Mouse (Mus musculus): ENCODE measurements around the gene Dalrd3. TPM values are rescaled to one million over a fixed set of nuclear protein-coding genes. Genes with fewer than 3 reads are reported as not detected.

Dalrd3 gene
- polyA plus RNA-seq, 1 experiment: 183 TPM

DNA sequence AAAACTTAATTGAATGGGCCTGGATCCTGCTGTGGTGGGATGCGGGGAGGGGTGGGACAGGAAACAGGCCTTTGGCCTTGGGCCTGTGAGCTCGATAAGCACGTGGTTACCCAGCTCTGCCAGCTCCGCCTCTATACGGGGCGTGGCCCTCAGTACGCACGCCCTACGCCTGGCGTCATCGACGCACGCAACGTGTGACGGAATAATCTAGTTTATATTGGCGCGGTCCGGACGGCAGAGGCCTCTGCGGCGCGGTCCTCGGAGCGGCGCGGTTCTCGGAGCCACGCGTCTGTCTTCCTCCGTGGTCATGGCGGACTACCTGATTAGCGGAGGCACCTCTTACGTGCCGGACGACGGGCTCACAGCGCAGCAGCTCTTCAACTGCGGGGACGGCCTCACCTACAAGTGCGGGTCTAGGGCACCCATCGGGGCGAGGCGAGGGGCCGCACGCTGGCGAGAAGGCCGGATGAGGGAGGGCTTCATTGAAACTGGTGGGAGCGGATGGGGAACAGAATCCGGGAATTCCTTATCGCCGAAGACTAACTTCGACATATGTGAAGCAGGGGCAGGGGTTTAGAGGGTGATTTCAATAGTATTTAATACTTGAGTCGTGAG is 9.4 kb upstream of the Dalrd3 start, which contains the start of gene Impdh2:
TSS of gene Impdh2 (plus strand) at position 60 of the 615 bp plus-strand sequence.
- under 1% methylated on average over 53 of the region's 53 CpGs for WGBS
- Histone ChIP-seq H3K4me1 (ENCODE audit: control insufficient read depth, insufficient read depth, low read length) (peaks cover 2% of the 10 kb centered on the region; the same call in 1 of the 2 replicates), H3K4me3 (replicated peaks; ENCODE audit: extremely low read depth, low read depth, low read length) (peak within 1 kb of the TSS; percentile 78)
- TF ChIP-seq CTCF (IDR thresholded peaks at IDR 0.05; ENCODE audit: insufficient read depth, low read length) (no peak), POLR2A (IDR thresholded peaks at IDR 0.05; ENCODE audit: borderline replicate concordance, extremely low read depth, low read depth, low read length) (peak; percentile 89; the same call in 1 of the 2 replicates)
- peak; percentile 95 for DNase-seq

DNA sequence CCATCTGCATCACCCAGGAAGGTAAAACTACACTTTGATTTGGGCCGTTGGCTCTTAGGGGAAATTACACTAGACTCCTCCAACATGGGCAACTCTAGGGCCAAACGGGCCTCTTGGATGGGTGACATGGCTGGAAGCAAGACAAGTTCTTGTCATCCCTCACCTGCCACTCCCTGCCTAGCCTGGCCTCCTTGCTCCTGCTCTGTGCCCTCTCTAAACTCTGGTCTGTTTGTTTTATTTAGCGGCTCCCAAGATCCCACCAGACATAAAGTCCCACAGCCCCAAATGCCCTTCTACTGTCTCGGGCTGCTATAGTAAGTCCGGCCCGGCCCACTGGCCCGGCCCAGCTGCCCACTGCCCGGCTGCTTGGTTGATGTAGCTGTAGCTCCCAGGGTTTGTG is 6.0 kb upstream of the Dalrd3 start:
- WGBS: 86% methylated on average over 8 of the region's 8 CpGs
- TF ChIP-seq POLR2A (IDR thresholded peaks at IDR 0.05; ENCODE audit: borderline replicate concordance, extremely low read depth, low read depth, low read length) (no peak), CTCF (IDR thresholded peaks at IDR 0.05; ENCODE audit: insufficient read depth, low read length) (no peak)
- Histone ChIP-seq H3K4me3 (replicated peaks; ENCODE audit: extremely low read depth, low read depth, low read length) (no peak overlapping the region), H3K4me1 (ENCODE audit: control insufficient read depth, insufficient read depth, low read length) (peaks cover 6% of the 10 kb centered on the region; the same call in 1 of the 2 replicates)
- no peak for DNase-seq

DNA sequence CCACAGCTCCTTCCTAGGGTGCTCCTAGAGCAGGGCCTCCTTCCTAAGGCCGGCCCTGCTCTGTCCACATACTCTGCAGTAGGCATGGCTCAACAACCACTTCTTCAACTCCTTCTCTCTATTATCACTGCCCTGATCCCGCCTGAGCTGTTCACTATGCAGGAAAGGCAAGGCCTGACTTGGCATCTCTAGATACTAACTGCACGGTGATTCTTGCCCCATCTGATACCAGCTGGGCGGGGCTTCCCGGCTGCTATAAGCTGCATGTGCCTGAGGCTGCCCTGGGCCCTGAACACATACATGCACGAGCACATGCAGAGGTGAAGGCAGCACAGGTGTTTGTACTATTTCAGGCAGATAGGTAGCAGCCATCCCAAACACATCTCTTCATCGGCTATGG is 5.6 kb upstream of the Dalrd3 start:
- H3K4me1 ChIP-seq (ENCODE audit: control insufficient read depth, insufficient read depth, low read length): peaks cover 6% of the 10 kb centered on the region; the same call in 1 of the 2 replicates
- no peak for DNase-seq
- 69% methylated on average over 7 of the region's 7 CpGs for WGBS
- H3K4me3 ChIP-seq (replicated peaks; ENCODE audit: extremely low read depth, low read depth, low read length): no peak overlapping the region
- TF ChIP-seq POLR2A (IDR thresholded peaks at IDR 0.05; ENCODE audit: borderline replicate concordance, extremely low read depth, low read depth, low read length): no peak
- TF ChIP-seq CTCF (IDR thresholded peaks at IDR 0.05; ENCODE audit: insufficient read depth, low read length): no peak

DNA sequence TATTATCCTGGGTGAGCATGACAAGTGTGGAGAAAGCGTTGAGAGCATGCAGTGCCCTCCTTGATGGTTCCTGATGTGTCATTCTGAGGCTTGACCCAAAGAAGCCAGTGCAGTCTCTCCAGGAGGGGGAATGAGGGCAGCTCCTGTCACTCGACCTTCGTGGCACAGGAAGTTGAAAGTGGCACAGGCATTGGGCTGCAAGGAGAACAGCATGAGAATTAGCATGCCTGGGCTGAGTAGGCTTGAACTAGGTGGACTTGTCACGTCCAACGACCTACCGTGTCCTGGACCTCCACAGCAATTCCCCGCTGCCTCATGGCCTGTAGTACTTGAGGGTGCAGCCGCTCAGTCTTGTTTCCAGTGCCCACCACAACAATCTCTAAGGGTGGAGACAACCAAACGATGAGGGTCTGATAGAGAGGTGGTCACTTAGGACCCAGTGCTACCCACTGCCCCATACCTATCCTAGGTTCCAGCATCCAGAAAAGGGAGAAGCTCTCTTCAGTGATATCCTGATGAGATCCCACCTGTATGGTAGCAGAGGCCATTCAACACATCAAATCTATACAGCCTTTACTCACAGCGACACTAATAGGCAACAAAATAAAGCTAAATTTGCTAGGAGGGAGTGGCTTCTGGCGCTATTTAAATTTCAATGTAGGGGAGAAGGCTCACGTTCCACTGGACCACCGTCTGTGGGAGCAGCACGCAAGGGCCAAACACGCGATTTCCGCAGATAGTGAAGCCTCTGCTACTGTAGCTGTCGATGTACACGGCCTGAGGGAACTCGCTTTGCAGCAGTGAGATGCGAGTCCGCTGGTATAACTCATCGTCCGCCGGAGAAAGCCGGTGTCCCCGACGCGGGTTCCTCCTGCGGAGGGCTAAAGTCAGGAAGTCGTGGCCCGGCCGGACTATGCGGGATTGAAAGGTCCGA is 3.5 kb upstream of the Dalrd3 start:
- Histone ChIP-seq H3K4me3 (replicated peaks; ENCODE audit: extremely low read depth, low read depth, low read length) (peak overlapping the region; percentile 97), H3K4me1 (ENCODE audit: control insufficient read depth, insufficient read depth, low read length) (peaks cover 6% of the 10 kb centered on the region; the same call in 1 of the 2 replicates)
- 10% methylated on average over 35 of the region's 35 CpGs for WGBS
- DNase-seq: no peak
- TF ChIP-seq POLR2A (IDR thresholded peaks at IDR 0.05; ENCODE audit: borderline replicate concordance, extremely low read depth, low read depth, low read length) (no peak), CTCF (IDR thresholded peaks at IDR 0.05; ENCODE audit: insufficient read depth, low read length) (no peak)

DNA sequence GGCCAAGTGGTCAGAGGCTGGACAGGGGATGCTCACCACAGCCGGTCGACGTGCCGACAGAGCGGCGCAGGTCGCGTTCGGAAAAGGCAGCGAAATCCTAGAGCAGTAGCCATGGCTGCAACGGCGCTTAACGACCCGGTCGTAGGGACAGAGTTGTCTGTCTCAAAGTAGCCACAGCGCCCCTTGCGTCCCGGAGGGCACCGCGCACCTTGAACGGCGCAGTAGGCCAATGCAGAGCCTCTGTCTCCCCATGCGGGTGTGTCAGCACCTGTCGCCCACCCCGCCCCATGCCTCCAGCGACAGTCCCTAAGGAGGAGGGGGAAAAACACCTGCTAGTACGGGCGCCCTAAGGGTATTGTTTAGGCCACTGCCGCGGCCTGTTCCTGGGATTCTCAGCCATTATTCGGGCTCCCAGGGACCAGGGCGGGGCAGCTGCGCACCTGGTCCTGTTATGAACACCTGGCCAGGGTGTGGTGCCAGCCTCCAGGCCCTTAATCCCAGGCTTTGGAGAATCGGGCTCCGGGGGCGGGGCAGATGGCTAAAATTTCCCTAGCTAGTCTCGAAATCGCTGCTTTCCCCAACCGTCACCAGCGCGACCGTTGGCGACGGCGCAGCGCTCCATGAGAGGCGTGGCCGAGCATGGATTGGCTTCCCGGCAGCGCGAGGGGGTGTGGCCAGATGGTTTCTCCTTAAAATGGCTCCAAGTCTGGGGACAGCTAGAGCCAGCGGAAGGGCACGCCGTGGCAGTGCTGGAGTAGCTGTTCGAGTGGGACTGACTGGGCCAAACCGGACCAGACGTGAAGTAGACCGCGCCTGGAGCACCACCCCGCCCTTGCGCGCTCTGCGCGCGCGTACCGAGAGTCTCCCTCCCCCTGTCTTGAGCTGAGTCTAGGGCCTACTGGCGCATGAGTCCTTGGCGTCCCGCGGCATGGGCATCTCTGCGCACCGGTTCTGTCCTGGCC is 2.6 kb upstream of the Dalrd3 start, which contains the start of gene Ndufaf3:
TSS of gene Ndufaf3 (minus strand) at position 620 of the 962 bp plus-strand sequence.
- TF ChIP-seq POLR2A (IDR thresholded peaks at IDR 0.05; ENCODE audit: borderline replicate concordance, extremely low read depth, low read depth, low read length): peak; percentile 98
- TF ChIP-seq CTCF (IDR thresholded peaks at IDR 0.05; ENCODE audit: insufficient read depth, low read length): peak; percentile 88
- under 1% methylated on average over 73 of the region's 73 CpGs for WGBS
- 0 out of 2 replicates have a peak, but pooled peaks cover 4% of the 10 kb centered on the region for H3K4me1 ChIP-seq (ENCODE audit: control insufficient read depth, insufficient read depth, low read length)

DNA sequence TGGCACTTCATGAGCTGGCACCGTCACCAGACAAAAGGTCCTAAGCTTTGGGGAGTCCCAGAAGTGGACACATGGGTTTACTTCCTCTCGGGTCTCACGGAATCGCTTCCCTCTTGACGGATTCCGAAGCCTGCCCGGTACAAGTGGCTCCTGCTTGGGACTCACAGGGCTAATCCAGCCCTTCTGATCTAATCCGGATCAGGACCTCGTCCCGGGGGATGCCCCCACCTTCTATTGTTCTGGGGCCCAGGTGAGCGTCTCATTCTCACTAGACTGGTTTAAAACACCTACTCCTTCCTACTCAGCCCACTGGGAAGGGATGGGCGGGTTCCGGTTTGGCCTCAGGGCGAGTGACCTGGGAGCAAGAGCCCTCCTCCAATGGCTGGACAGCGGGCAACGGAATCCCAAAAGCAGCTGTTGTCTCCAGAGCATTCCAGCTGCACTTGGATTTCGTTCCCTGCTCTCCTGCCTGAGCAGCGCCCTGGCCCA is 1.7 kb upstream of the Dalrd3 start:
- 11% methylated on average over 18 of the region's 18 CpGs for WGBS
- TF ChIP-seq POLR2A (IDR thresholded peaks at IDR 0.05; ENCODE audit: borderline replicate concordance, extremely low read depth, low read depth, low read length) (no peak), CTCF (IDR thresholded peaks at IDR 0.05; ENCODE audit: insufficient read depth, low read length) (no peak)
- DNase-seq: no peak
- peak overlapping the region; percentile 97 for H3K4me3 ChIP-seq (replicated peaks; ENCODE audit: extremely low read depth, low read depth, low read length)
- H3K4me1 ChIP-seq (ENCODE audit: control insufficient read depth, insufficient read depth, low read length): 0 out of 2 replicates have a peak, but pooled peaks cover 4% of the 10 kb centered on the region

More for the DNA sequence above, 2.6 kb upstream of the Dalrd3 start, which contains the start of gene Ndufaf3:
- DNase-seq: peak; percentile 95
- peak within 1 kb of the TSS; percentile 97 for H3K4me3 ChIP-seq (replicated peaks; ENCODE audit: extremely low read depth, low read depth, low read length)

DNA sequence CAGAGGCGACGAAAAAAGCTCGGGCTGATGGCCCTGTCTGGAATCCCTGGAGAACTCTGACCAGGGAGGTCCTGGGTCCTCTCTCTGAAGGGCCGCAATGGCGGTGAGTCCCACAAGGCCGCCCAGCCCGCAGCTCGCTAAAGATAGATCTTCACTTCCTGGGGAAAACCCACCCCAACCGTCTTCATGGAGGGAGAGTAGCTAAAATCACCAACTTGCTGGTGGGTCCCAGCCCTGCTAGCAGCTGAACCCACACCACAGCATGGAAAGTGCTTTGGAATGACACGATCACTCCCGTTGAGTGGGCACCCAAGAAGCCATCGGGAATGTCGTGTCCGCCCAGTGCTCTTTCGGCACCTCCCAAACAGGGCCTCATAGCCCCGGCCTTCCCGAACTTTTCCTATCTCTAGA is 1.2 kb upstream of the Dalrd3 start:
- 0 out of 2 replicates have a peak, but pooled peaks cover 4% of the 10 kb centered on the region for H3K4me1 ChIP-seq (ENCODE audit: control insufficient read depth, insufficient read depth, low read length)
- no peak for DNase-seq
- TF ChIP-seq POLR2A (IDR thresholded peaks at IDR 0.05; ENCODE audit: borderline replicate concordance, extremely low read depth, low read depth, low read length) (no peak), CTCF (IDR thresholded peaks at IDR 0.05; ENCODE audit: insufficient read depth, low read length) (no peak)
- 66% methylated on average over 17 of the region's 17 CpGs for WGBS
- H3K4me3 ChIP-seq (replicated peaks; ENCODE audit: extremely low read depth, low read depth, low read length): no peak overlapping the region

DNA sequence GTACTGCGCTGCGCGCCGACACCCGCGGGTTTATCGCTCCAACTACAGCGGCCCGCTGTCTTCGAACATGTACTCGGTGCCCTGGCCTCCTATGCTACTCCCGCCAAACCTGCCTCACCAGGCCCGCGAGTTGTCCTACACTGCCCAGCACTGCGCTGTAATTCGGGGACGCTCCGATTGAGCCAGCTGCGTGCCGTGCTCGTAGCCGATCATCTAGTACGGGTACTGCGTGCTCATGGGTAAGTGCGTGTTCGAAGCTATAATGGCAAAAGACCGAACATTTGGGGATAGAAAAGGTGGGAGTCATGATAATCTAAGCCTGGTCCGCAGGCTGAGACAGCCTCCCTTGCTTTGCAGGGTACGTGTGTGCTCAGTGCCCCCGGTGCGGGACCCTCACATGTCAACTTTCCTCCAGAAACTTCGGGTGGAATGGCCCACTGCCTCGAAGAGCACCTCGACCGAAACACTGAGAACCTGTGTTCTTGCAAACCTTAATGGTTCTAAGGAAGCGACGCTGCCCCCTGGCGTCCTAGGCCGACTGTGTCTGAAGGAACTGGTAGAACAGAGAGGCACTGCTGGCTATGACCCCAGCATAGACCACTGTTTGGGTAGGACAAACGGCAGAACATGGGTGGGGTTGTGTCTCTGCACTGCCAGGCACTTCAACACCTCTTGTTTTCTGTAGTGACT is 666 bp downstream of the Dalrd3 start:
- WGBS: under 1% methylated on average over 40 of the region's 40 CpGs
- DNase-seq: peak; percentile 75

More for the DNA sequence above, 666 bp downstream of the Dalrd3 start:
- Histone ChIP-seq H3K4me3 (replicated peaks; ENCODE audit: extremely low read depth, low read depth, low read length) (peak overlapping the region; percentile 49), H3K4me1 (ENCODE audit: control insufficient read depth, insufficient read depth, low read length) (0 out of 2 replicates have a peak, but pooled peaks cover 4% of the 10 kb centered on the region)
- TF ChIP-seq POLR2A (IDR thresholded peaks at IDR 0.05; ENCODE audit: borderline replicate concordance, extremely low read depth, low read depth, low read length) (no peak), CTCF (IDR thresholded peaks at IDR 0.05; ENCODE audit: insufficient read depth, low read length) (peak; percentile 76)

Data from lung, adult 2 months (tissue).